Mouse (Mus musculus) neural tube, embryonic 12.5 days (tissue): ENCODE results near the gene Kif6. TPM values are rescaled to one million over a fixed set of nuclear protein-coding genes. Genes with fewer than 3 reads are reported as not detected.

Source experiments
- ATAC-seq: fragments of 200-750 bp; cut with Nextera tagmentation; 2 replicates; pipeline ENCODE4 v1.8.0; 2017; ENCODE audit warnings: low read depth, mild to moderate bottlenecking, moderate TSS enrichment, moderate library complexity; ENCODE audit not compliant: low FRiP score
- H3K27ac ChIP-seq: fragments of 300-500 bp; sonication (generic); 2 replicates; pipeline ENCODE4 v1.5.1; 2016
- H3K27me3 ChIP-seq: fragments of 300-500 bp; sonication (generic); replicated peaks from 2 replicates; pipeline ENCODE4 v1.6.1; 2016; ENCODE audit warnings: mild to moderate bottlenecking
- H3K36me3 ChIP-seq: fragments of 300-500 bp; sonication (generic); 2 replicates; pipeline ENCODE4 v1.6.1; 2016; ENCODE audit warnings: mild to moderate bottlenecking
- H3K4me1 ChIP-seq: fragments of 300-500 bp; sonication (generic); 2 replicates; pipeline ENCODE4 v1.6.1; 2016
- H3K4me2 ChIP-seq: fragments of 300-500 bp; sonication (generic); replicated peaks from 2 replicates; pipeline ENCODE4 v1.6.1; 2016; ENCODE audit warnings: mild to moderate bottlenecking
- H3K4me3 ChIP-seq: fragments of 300-500 bp; sonication (generic); 2 replicates; pipeline ENCODE4 v1.5.1; 2016
- H3K9ac ChIP-seq: fragments of 300-500 bp; sonication (generic); 2 replicates; pipeline ENCODE4 v1.6.1; 2016; ENCODE audit warnings: mild to moderate bottlenecking
- H3K9me3 ChIP-seq: fragments of 300-500 bp; sonication (generic); 2 replicates; pipeline ENCODE4 v1.6.1; 2016; ENCODE audit warnings: mild to moderate bottlenecking
- WGBS: fragments of 180-500 bp; shearing (Covaris S2); methylation state at CpG from one replicate; pipeline ENCODE4 v1.1.7; 2016; 5-methylcytosine and 5-hydroxymethylcytosine counted together
- polyA plus RNA-seq: library from polyadenylated mRNA; unstranded; fragments of >200 nt; fragmentation: Nextera tagmentation; extraction: Ambion mirVana; gene quantifications from 2 replicates; pipeline ENCODE4 v1.2.1, GENCODE M21; 2016

The Kif6 gene
- polyA plus RNA-seq, 1 experiment from 2014 or later, result 3.5 TPM

DNA sequence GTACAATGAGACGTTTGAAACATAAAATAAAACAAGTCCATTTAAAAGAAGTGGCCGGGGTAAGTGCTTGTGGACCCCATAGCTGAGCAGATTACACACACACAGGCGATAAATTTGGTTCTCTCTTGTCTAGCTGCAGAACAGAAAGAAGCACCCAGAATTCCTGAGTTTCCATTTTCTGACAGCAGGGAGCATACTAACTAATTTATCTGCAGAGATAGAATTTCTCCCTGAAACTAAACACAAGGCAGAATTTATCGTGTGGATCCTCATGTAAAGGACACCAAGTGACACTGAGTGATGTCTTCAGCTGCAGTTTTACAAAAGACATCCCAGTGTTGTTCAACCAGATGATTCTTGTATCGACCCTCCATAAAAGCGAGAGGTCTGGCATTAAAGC is 260.5 kb downstream of the Kif6 start:
- Histone ChIP-seq H3K9ac (no peak overlapping the region), H3K4me1 (no peaks in the 10 kb centered on the region; the same call in 1 of the 2 replicates), H3K9me3 (no peaks in the 10 kb centered on the region), H3K4me3 (no peak overlapping the region), H3K4me2 (no peak overlapping the region), H3K27ac (no peak overlapping the region), H3K27me3 (no peaks in the 10 kb centered on the region), H3K36me3 (no peaks in the 10 kb centered on the region)
- no peak for ATAC-seq
- WGBS, result 61% methylated on average over 6 of the region's 6 CpGs

DNA sequence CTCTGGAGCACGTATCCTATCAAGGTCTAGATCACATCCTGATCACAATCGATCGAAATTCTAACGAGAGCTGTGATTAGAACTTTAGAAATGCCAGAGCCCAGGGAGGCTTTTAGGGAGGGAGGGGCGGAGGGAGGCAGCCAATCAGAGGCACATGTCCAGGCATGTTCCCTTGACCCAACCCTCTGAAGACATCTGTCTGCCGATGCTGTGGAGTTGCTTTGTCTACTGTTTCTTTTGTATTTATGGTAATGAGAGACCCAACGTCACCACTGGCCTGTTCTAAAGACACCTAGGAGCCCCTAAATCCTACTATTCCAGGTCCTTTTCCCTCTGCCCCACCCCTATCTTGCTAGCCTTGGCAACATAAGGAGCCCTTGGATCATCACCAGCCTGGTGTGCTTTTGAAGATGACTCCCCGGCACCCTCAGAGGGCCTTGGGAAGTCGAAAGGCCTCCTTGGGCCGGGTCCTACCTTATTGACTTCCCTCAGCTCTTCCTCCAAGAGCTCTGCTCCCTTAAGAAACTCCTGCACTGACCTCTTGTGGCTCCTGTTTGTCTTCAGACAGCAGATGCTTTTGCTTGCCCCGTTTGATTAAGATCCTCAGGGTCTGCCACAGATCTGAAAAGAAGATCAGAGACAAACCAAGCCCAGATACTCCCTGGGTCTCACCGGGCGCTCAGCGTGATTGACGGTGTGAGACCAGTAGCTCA is 261.2 kb downstream of the Kif6 start:
- Histone ChIP-seq H3K27ac (no peak overlapping the region), H3K27me3 (no peaks in the 10 kb centered on the region), H3K9me3 (no peaks in the 10 kb centered on the region), H3K9ac (no peak overlapping the region), H3K4me1 (no peaks in the 10 kb centered on the region; the same call in 1 of the 2 replicates), H3K4me3 (no peak overlapping the region), H3K36me3 (no peaks in the 10 kb centered on the region), H3K4me2 (no peak overlapping the region)
- 50% methylated on average over 15 of the region's 15 CpGs for WGBS
- 0 out of 2 replicates have a peak, but pooled peaks have one; percentile 27 for ATAC-seq

DNA sequence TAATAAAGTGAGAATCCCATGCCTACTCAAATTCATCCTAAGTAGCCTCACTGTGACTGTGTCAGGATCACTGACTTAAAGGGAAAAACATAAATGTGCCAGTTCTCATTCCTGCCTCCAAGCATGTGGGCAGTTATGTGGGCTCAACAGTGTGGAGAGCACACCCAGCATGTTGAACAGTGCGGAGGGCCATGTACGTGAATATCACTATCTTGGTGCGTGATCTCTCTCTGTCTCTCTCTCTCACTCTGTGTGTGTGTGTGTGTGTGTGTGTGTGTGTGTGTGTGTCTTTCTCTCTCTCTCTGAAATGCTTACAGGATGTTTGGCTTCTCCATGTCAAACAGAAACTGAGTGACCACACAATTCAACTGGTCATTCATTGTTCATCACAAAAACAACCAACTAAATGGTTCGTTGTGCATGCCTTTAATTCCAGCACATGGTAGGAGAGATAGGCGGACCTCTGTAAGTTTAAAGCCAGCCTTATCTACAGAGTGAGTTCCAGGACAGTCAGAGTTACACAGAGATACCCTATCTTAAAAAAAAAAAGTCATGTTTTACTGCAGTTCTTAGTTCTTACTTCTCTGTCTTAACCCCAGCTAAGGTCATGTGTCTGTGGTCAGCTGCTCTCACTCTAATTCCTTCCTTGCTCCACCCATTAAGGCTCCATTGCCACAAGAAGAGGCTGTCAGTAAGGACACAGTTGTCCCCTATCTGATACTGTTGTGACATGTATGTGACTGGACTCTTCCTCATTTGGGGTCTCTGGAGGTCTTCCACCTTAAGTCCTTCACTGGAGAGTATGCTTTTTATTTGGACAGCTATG is 266.2 kb downstream of the Kif6 start:
- peaks cover 7% of the 10 kb centered on the region; the same call in 1 of the 2 replicates for H3K4me1 ChIP-seq
- no peak overlapping the region for H3K27ac ChIP-seq
- H3K4me3 ChIP-seq, result no peak overlapping the region
- no peak overlapping the region for H3K4me2 ChIP-seq
- H3K9me3 ChIP-seq, result no peaks in the 10 kb centered on the region
- 86% methylated on average over 5 of the region's 5 CpGs for WGBS
- H3K27me3 ChIP-seq, result no peaks in the 10 kb centered on the region
- H3K36me3 ChIP-seq, result no peaks in the 10 kb centered on the region
- ATAC-seq, result no peak
- no peak overlapping the region for H3K9ac ChIP-seq

DNA sequence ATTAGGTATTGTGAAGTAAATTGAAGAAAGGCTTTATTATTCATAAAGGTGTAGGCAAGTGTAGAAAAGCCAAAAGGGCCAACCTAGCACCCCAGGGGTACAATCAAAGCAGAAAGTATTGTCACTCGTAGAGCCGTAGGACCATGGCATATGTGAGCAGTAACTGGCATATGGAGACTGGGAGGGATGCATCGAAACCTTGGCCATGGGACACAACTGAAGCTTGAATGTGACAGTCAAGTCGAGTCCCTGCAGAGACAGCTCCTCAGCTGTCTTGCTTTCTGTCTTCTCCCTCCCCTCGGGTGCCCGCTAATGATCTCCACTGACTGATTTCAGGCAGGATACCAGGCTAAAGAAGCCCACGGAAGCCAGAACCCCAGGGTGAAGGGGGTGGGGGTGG is 266.9 kb downstream of the Kif6 start:
- Histone ChIP-seq H3K36me3 (no peaks in the 10 kb centered on the region), H3K9me3 (no peaks in the 10 kb centered on the region), H3K9ac (no peak overlapping the region), H3K4me3 (no peak overlapping the region), H3K4me2 (no peak overlapping the region), H3K4me1 (0 out of 2 replicates have a peak, but pooled peaks cover 8% of the 10 kb centered on the region), H3K27ac (no peak overlapping the region), H3K27me3 (no peaks in the 10 kb centered on the region)
- ATAC-seq, result no peak
- 81% methylated on average over 7 of the region's 7 CpGs for WGBS

DNA sequence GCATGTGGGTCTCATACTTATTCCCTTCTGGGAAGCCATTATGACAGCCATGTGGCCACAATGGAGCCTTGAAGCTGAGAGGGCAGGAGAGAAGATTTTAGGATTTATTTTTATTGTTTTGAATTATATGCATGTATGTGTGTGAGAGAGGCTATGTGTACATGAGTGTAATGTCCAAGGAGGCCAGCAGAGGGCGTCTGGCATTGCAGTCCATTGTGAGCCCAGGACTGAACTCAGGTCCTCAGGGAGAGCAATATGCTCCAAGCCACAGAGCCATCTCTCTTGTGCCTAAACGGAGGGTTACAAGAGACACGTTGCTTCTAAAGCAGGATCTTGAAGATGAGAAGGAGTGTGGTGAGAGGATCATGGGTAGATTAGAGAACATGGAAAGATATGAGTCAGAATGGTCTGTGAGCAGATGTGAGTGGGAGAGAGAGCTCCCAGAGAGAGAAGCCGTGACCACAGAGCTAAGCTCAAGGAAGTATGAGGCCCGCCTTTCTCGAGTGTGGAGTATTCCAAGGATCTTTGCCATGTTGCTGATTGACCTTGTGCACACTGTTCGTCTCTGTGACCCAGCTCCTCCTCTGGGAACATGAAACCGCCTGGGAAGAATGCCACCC is 268.3 kb downstream of the Kif6 start:
- Histone ChIP-seq H3K27me3 (no peaks in the 10 kb centered on the region), H3K9ac (no peak overlapping the region), H3K4me2 (no peak overlapping the region), H3K4me3 (no peak overlapping the region), H3K27ac (no peak overlapping the region), H3K36me3 (no peaks in the 10 kb centered on the region), H3K9me3 (no peaks in the 10 kb centered on the region), H3K4me1 (0 out of 2 replicates have a peak, but pooled peaks cover 8% of the 10 kb centered on the region)
- WGBS, result 87% methylated on average over 8 of the region's 8 CpGs
- no peak for ATAC-seq

DNA sequence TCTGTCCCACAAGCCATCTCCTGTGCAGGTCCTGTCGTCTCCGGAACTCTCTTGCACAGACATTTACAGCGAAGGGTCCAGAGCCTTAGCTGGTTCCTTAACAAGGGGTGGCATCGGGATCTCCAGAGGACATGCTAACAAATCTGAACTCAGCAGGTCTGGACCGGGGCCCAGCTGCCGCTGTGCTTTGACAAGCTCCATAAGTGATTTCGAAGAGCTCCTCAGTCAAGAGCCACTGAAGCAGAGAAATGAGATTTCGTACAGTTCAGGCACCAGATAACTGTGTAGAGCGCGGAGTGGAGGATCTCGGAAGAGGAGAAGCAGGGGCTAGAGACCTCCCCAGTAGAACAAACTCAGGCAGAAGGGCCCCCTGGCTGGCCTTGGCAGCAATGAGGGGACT is 270.1 kb downstream of the Kif6 start:
- Histone ChIP-seq H3K36me3 (no peaks in the 10 kb centered on the region), H3K27me3 (no peaks in the 10 kb centered on the region), H3K9ac (no peak overlapping the region; the same call in 1 of the 2 replicates), H3K4me3 (no peak overlapping the region), H3K4me1 (0 out of 2 replicates have a peak, but pooled peaks cover 8% of the 10 kb centered on the region), H3K27ac (no peak overlapping the region), H3K9me3 (no peaks in the 10 kb centered on the region), H3K4me2 (no peak overlapping the region)
- 80% methylated on average over 11 of the region's 11 CpGs for WGBS
- ATAC-seq, result no peak

DNA sequence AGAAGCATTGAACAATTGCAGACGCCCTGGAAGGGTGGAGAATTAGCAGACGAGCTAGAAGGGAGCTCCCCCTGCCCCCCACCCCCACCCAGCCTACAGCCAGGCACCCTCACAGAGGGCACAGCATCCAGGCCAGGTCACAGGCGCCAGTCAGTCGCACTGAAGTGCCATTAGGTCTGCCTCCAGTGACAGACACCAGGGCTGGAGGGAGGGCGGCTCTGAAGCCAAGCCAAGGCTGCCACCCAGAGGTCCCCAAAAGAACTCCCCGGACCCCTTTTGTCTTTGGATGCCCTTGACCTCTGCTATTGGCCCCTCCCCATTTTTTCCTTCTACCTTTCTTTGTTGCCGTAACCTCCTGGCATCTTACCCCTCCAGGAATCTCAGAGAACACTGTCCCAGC is 274.7 kb downstream of the Kif6 start:
- Histone ChIP-seq H3K27ac (no peak overlapping the region), H3K4me2 (no peak overlapping the region), H3K36me3 (no peaks in the 10 kb centered on the region), H3K4me3 (no peak overlapping the region), H3K9ac (no peak overlapping the region), H3K27me3 (no peaks in the 10 kb centered on the region), H3K9me3 (no peaks in the 10 kb centered on the region), H3K4me1 (0 out of 2 replicates have a peak, but pooled peaks cover 8% of the 10 kb centered on the region)
- WGBS, result 30% methylated on average over 7 of the region's 7 CpGs
- peak; percentile 49; the same call in 1 of the 2 replicates for ATAC-seq

DNA sequence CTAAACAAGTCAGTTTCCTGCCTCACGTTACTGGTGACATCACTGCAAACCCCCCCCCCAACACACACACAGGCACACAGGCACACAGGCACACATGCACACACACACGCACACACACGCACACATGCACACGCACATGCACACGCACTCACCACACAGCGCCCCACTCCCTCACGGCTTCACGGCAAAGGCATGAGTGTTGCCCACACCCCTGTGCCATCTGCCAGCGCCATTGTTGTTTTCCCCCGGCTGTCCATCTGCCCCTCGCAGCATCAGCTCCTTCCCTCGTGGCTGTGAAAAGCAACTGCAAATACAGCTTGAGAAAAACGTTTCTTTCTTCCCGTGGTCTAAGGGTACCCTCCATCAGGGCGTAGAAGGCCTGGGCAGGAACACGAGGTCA is 275.9 kb downstream of the Kif6 start:
- Histone ChIP-seq H3K4me1 (0 out of 2 replicates have a peak, but pooled peaks cover 3% of the 10 kb centered on the region), H3K9ac (no peak overlapping the region), H3K4me3 (no peak overlapping the region), H3K9me3 (no peaks in the 10 kb centered on the region), H3K36me3 (no peaks in the 10 kb centered on the region), H3K27ac (no peak overlapping the region), H3K4me2 (no peak overlapping the region), H3K27me3 (no peaks in the 10 kb centered on the region)
- WGBS, result 80% methylated on average over 16 of the region's 16 CpGs
- ATAC-seq, result no peak

DNA sequence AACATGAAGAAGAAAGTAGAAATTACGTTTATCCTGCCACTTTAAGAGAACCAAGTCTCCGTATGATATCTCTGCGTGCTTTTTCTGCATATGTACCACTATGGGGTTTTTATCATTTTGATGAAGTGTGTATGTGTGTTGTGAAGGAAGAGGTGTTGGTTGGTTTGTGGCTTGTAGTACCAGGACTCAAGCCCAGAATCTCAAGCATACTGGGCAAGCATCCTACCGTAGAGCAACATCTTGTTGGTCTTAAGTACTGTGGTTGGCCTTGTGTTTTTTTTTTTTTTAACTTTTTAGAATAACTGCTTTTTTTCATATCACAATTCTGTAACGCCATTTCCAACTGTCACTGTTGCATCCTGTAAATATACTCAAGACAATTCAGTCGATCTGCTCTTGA is 277.5 kb downstream of the Kif6 start:
- Histone ChIP-seq H3K27me3 (no peaks in the 10 kb centered on the region), H3K4me2 (no peak overlapping the region), H3K4me1 (no peaks in the 10 kb centered on the region), H3K36me3 (no peaks in the 10 kb centered on the region), H3K9me3 (no peaks in the 10 kb centered on the region), H3K9ac (no peak overlapping the region), H3K27ac (no peak overlapping the region), H3K4me3 (no peak overlapping the region)
- no peak for ATAC-seq
- 93% methylated on average over 6 of the region's 6 CpGs for WGBS

DNA sequence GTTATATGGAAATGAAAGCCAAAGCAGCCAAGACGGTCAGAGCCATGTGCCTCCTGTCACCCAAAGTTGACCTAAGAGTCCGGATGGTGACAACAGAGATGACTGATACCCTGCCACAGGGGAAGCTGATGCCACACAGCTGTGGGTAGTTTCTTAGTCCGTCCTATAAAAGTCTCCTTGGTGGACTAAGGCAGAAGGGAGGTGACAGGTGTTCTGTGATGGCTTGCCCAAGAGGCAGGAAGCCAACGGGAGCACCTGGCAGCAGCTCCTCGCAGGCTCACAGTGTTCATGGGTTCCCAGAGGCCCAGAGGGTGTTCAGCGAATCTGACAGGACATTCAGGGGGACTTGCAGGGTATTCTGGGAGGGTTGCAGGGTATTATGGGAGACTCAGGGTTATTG is 279.5 kb downstream of the Kif6 start:
- ATAC-seq, result no peak
- Histone ChIP-seq H3K9ac (no peak overlapping the region), H3K4me2 (no peak overlapping the region), H3K4me3 (no peak overlapping the region), H3K36me3 (no peaks in the 10 kb centered on the region), H3K27ac (no peak overlapping the region), H3K4me1 (no peaks in the 10 kb centered on the region), H3K9me3 (no peaks in the 10 kb centered on the region), H3K27me3 (no peaks in the 10 kb centered on the region)
- WGBS, result 84% methylated on average over 6 of the region's 6 CpGs

DNA sequence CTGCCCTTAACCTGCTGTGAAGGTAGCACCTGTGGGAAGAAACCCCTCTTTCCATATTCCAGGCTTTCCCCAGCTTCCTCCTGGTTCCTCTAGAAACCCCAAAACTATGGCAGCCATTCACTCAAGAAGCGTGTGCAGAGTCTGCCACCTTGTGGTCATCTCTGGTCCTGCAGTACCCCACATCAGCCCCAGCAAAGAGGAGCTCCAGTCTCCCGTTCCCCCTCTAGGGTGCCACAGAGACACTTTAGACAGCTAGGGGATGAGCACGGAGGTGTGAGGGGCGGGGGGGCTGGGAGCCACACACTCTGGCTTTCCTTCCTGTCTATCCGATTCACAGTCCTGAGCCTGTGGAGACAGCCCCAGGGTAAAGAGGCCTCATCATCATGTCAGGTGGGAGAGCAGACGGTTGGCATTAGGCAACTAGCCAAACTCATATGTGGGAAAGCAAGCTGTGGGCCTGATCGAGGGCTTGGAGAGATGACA is 284.0 kb downstream of the Kif6 start:
- H3K9ac ChIP-seq, result no peak overlapping the region
- WGBS, result 21% methylated on average over 7 of the region's 7 CpGs
- H3K36me3 ChIP-seq, result no peaks in the 10 kb centered on the region
- H3K27ac ChIP-seq, result no peak overlapping the region
- peak; percentile 61 for ATAC-seq
- H3K27me3 ChIP-seq, result 0 out of 2 replicates have a peak, but pooled peaks cover 7% of the 10 kb centered on the region
- H3K9me3 ChIP-seq, result no peaks in the 10 kb centered on the region
- no peak overlapping the region for H3K4me2 ChIP-seq
- no peak overlapping the region for H3K4me3 ChIP-seq
- no peaks in the 10 kb centered on the region for H3K4me1 ChIP-seq

DNA sequence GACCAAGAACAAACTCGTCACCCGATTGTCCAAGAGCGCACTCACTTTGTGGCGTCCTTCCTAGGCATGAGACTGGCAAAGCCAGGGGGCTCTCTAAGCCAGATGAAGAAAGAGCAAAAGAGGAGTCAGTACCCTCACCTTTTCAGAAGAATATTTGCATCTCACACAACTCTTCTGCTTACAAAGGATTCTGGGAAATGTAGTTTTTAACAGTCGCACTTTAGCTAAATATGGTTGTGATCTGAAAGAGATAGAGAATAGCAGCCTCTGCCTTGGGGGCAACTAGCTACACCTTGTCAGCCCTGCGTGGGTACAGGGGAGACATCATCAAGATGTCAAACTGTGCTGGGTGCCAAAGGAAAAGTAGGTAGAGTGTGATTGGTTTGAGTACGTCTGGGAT is 287.7 kb downstream of the Kif6 start:
- H3K4me3 ChIP-seq, result no peak overlapping the region
- no peak overlapping the region for H3K4me2 ChIP-seq
- H3K4me1 ChIP-seq, result no peaks in the 10 kb centered on the region
- no peaks in the 10 kb centered on the region for H3K9me3 ChIP-seq
- H3K9ac ChIP-seq, result no peak overlapping the region
- 0 out of 2 replicates have a peak, but pooled peaks cover 7% of the 10 kb centered on the region for H3K27me3 ChIP-seq
- 88% methylated on average over 7 of the region's 7 CpGs for WGBS
- H3K36me3 ChIP-seq, result no peaks in the 10 kb centered on the region
- H3K27ac ChIP-seq, result no peak overlapping the region
- ATAC-seq, result no peak
